Mouse (Mus musculus): ENCODE measurements around the gene Fads6.

DNA sequence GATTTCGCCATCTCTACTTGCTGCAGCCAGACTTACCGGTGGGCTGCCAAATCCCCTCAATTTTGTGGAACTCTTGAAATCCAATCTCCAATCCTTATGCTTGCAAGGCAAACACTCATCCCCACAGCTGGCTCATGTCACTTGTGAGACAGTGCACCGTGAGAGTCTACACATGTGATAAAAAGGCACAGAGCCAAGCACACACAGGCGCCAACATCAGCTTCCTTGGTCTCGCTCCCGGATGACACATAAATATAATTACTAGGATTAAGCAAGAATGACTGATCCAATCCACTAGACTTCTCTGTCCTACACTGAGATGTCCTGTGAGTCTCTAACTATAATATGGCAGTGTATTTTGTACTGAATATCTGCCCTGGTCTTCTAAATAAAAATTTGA lies 6.5 kb downstream of the Fads6 start:
- TF ChIP-seq POLR2A (IDR thresholded peaks at IDR 0.05; ENCODE audit: low read depth, low read length) (no peak), CTCF (IDR thresholded peaks at IDR 0.05; ENCODE audit: borderline replicate concordance, insufficient read depth, low read length) (no peak)

All from embryonic fibroblast, embryonic 13.5 days (primary cell).